Mouse (Mus musculus) left cerebral cortex, adult 9 months (tissue): Measurements from ENCODE around the gene Gucy2c.

Source experiments
- DNase-seq, 2 experiments: peaks; one replicate each; pipeline ENCODE4 v3.0.0; 2022; ENCODE audit warnings: low spot score in 2 of 2

The Gucy2c gene

GRCm38 (mm10) chr6:136781377-136781986, at the start of gene Gucy2c:
Gene Gucy2c (minus strand): TSS chr6:136781765.
- DNase-seq = no peak

- DNase-seq = no peak
These were observed 47.1 kb upstream of the Gucy2c start for GRCm38 (mm10) chr6:136828681-136829080.

GRCm38 (mm10) chr6:136827881-136828561, 46.5 kb upstream of the Gucy2c start, which contains the start of gene Wbp11:
Gene Wbp11 (minus strand): TSS chr6:136828233.
- DNase-seq = peak; percentile 98

- no peak for DNase-seq
These were observed 45.9 kb upstream of the Gucy2c start, which contains the start of gene BC049715 for GRCm38 (mm10) chr6:136827516-136827880. Gene BC049715 (plus strand): TSS chr6:136827626.

- DNase-seq = no peak
These were observed 45.6 kb upstream of the Gucy2c start for GRCm38 (mm10) chr6:136827116-136827515.

- DNase-seq = no peak
These were observed 43.4 kb upstream of the Gucy2c start for GRCm38 (mm10) chr6:136824987-136825386.

- DNase-seq = no peak
These were observed 39.5 kb upstream of the Gucy2c start for GRCm38 (mm10) chr6:136821086-136821485.

- DNase-seq = no peak
These were observed 38.8 kb upstream of the Gucy2c start for GRCm38 (mm10) chr6:136820381-136820780.

GRCm38 (mm10) chr6:136817549-136817948, 36.0 kb upstream of the Gucy2c start:
- DNase-seq = peak; percentile 79 to 92

GRCm38 (mm10) chr6:136816826-136817225, 35.3 kb upstream of the Gucy2c start:
- DNase-seq = no peak

- no peak for DNase-seq
These were observed 33.8 kb upstream of the Gucy2c start for GRCm38 (mm10) chr6:136815381-136815780.

GRCm38 (mm10) chr6:136813117-136813516, 31.6 kb upstream of the Gucy2c start:
- no peak for DNase-seq

- no peak for DNase-seq
These were observed 29.6 kb upstream of the Gucy2c start for GRCm38 (mm10) chr6:136811196-136811595.

GRCm38 (mm10) chr6:136809673-136810072, 28.1 kb upstream of the Gucy2c start:
- no peak for DNase-seq

GRCm38 (mm10) chr6:136809077-136809476, 27.5 kb upstream of the Gucy2c start:
- no peak for DNase-seq

GRCm38 (mm10) chr6:136808631-136809046, 27.1 kb upstream of the Gucy2c start:
- peak in 1 of 2 experiments; percentile 59 for DNase-seq

- DNase-seq = peak; percentile 95 to 99
These were observed 26.5 kb upstream of the Gucy2c start, which contains the start of gene H2afj for GRCm38 (mm10) chr6:136808014-136808417. Gene H2afj (plus strand): TSS chr6:136808244.

- DNase-seq = no peak
These were observed 25.9 kb upstream of the Gucy2c start for GRCm38 (mm10) chr6:136807395-136808013.

GRCm38 (mm10) chr6:136806819-136807218, 25.3 kb upstream of the Gucy2c start:
- no peak for DNase-seq

- no peak for DNase-seq
These were observed 23.8 kb upstream of the Gucy2c start for GRCm38 (mm10) chr6:136805409-136805775.

GRCm38 (mm10) chr6:136804705-136805408, 23.3 kb upstream of the Gucy2c start:
- no peak for DNase-seq
